Mouse (Mus musculus): ENCODE results near the gene Gm8922.
"Not testable (repeated sequence)": the region's sequence is repeated elsewhere in the genome, so short reads cannot be mapped to it uniquely, and the experiment has no call there.

Gene Gm8922

DNA sequence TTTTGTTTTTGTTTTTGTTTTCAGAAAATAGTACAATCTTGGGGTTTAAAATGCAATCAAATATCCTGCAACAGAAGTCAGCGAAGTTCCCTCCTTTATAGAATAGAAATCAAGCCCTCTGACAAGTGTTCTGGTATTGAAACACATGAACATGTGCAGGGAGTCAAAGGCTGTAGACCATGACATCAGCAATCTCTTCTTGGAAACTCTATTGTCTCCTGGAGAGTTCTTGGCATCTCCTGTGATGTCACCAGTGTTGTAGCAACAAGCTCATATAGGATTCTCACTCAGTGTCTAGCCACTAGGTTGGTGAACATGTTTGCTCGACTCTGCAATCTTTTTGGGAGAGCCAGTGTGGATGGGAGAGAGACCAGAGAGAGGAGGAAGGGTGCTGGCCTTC lies at the start of gene Gm8922:
TSS of gene Gm8922 (plus strand) at position 301 of the 400 bp plus-strand sequence.
- DNase-seq (ENCODE audit: low read depth), result not testable (repeated sequence)
